Mouse (Mus musculus) ovary, postnatal 10 days (tissue): ENCODE results near the gene Prss21.
"Not testable (repeated sequence)": the region's sequence is repeated elsewhere in the genome, so short reads cannot be mapped to it uniquely, and the experiment has no call there.

Experiments
- DNase-seq: peaks from one replicate; pipeline ENCODE4 v3.0.0; 2022; ENCODE audit warnings: low spot score

Prss21 gene

GRCm38 (mm10) chr17:23862926-23863325 is 4.9 kb upstream of the Prss21 start:
- DNase-seq, result no peak

GRCm38 (mm10) chr17:23868513-23868912 is 657 bp downstream of the Prss21 start:
- no peak for DNase-seq

GRCm38 (mm10) chr17:23873884-23874856 is 6.3 kb downstream of the Prss21 start:
- no peak for DNase-seq

- DNase-seq, result no peak
Measured at GRCm38 (mm10) chr17:23876741-23877140, 8.9 kb downstream of the Prss21 start.

DNA sequence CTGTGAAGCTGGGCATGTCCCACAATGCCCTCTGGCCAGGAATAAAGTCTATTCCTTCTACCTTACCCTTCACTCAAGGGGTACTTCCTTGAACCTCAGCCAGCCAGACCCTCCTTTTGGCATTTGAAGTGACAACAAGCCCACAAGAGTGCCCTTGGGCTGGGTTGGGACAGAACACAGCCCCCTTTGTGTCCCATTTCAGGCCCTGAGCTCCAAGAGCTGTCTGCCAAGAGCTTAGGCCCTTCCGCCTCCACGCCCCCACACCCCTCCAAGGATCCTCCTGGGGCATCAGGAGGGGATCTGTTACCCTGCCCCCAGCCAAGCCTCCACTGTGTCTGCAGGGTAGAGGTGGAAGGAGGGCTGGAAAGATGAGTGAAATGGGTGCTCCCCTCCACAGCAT is 9.3 kb downstream of the Prss21 start:
- DNase-seq, result no peak

DNA sequence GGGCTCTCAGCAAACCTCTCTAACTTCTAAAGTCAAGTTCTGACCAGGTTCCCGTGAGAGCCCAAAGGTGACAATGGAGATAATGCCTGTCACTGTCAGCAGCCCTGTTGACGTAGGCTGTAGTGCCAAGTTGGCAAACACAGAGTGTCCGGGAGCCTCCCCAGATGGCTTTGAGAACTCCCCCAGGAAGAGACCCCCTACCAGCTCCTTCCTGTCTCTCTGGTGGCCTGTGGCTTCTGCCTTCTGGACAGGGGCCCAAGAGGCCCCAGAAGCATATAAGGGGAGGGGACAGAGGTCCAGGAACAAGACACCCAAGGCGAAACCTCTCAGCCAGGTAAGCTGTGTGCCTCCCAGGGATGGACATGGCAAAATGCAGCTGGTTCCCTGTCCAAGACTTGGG is 12.7 kb downstream of the Prss21 start, which contains the start of the genes Dcpp1 and Dcpp2:
TSS of gene Dcpp1 (plus strand) at position 301 of the 400 bp plus-strand sequence.
TSS of gene Dcpp2 (plus strand) at position 305 of the 400 bp plus-strand sequence.
- not testable (repeated sequence) for DNase-seq

GRCm38 (mm10) chr17:23917158-23917557 is 49.3 kb downstream of the Prss21 start, which contains the start of gene Dcpp3:
Gene Dcpp3 (plus strand): TSS chr17:23917458.
- DNase-seq, result not testable (repeated sequence)
